Mouse (Mus musculus) liver, postnatal 0 days (tissue): ENCODE measurements at regions not wholly inside any gene's neighbourhood (a gene's known extent, or its start where the extent isn't known, plus 50 kb on each side); places are given as distances from the start of the nearest gene placed in this dataset.

Experiments
- ATAC-seq: fragments of 200-750 bp; cut with Nextera tagmentation; 2 replicates; pipeline ENCODE4 v1.8.0; 2017; ENCODE audit warnings: mild to moderate bottlenecking, moderate library complexity
- DNase-seq: peaks from one replicate; pipeline ENCODE4 v3.0.0-alpha.2; 2016
- H3K27ac ChIP-seq: fragments of 300-500 bp; sonication (generic); 2 replicates; pipeline ENCODE4 v1.5.1; 2014; ENCODE audit warnings: antibody characterized with exemption, moderate library complexity, mild to moderate bottlenecking, low read depth
- H3K27me3 ChIP-seq: fragments of 300-500 bp; sonication (generic); 2 replicates; pipeline ENCODE4 v1.6.1; 2014; ENCODE audit warnings: low read length, control low read depth, mixed read lengths; ENCODE audit not compliant: insufficient read depth
- H3K36me3 ChIP-seq: fragments of 300-500 bp; sonication (generic); replicated peaks from 2 replicates; pipeline ENCODE4 v1.6.1; 2014; ENCODE audit warnings: mild to moderate bottlenecking, control low read depth, low read length, moderate library complexity, mixed read lengths; ENCODE audit not compliant: insufficient read depth
- H3K4me1 ChIP-seq: fragments of 300-500 bp; sonication (generic); 2 replicates; pipeline ENCODE4 v1.6.1; 2014; ENCODE audit warnings: antibody characterized with exemption, mild to moderate bottlenecking, control low read depth; ENCODE audit not compliant: insufficient read depth
- H3K4me2 ChIP-seq: fragments of 300-500 bp; sonication (generic); 2 replicates; pipeline ENCODE4 v1.6.1; 2014; ENCODE audit warnings: low read depth, mild to moderate bottlenecking, low read length, moderate library complexity, mixed read lengths
- H3K4me3 ChIP-seq: fragments of 300-500 bp; sonication (generic); 2 replicates; pipeline ENCODE4 v1.5.1; 2014; ENCODE audit warnings: low read depth, low read length
- H3K9ac ChIP-seq: fragments of 300-500 bp; sonication (generic); replicated peaks from 2 replicates; pipeline ENCODE4 v1.6.1; 2014; ENCODE audit warnings: mild to moderate bottlenecking, moderate library complexity
- H3K9me3 ChIP-seq: fragments of 300-500 bp; sonication (generic); 2 replicates; pipeline ENCODE4 v1.6.1; 2016; ENCODE audit warnings: mild to moderate bottlenecking, control low read depth, low read length, mixed read lengths
- CTCF ChIP-seq: sonication (generic); IDR thresholded peaks from 2 replicates; pipeline ENCODE4 v1.5.1; 2016; ENCODE audit warnings: antibody characterized with exemption, low read depth
- EP300 ChIP-seq: IDR thresholded peaks from 2 replicates; pipeline ENCODE4 v1.6.1; 2016; ENCODE audit warnings: antibody characterized with exemption, low read depth, mild to moderate bottlenecking
- WGBS: fragments of 180-500 bp; shearing (Covaris S2); extraction: QIAGEN DNeasy Blood & Tissue Kit; methylation state at CpG from one replicate; pipeline ENCODE4 v1.1.7; 2014; ENCODE audit not compliant: insufficient replicate concordance; 5-methylcytosine and 5-hydroxymethylcytosine counted together

DNA sequence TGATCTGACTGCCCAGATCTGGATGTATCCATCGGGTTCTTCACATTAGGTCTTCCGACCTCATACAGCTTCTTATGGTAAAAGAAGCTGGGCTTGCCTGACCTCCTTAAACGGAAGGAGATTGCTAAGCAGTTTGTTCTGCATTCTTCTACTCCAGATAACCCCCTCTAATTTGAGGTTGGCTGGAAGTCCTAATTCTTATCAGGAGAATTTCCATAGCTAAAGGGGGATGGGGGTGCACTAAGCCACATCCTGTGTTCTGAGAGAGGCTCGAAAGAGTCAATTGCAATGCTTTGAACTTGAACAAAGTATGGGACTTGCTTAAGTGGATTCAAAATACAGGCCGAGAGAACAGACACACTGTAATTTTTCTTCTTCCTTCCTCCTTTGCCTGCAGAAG lies 421.6 kb upstream of the Zfp462 start:
- ATAC-seq (no peak), DNase-seq (no peak)
- Histone ChIP-seq H3K4me3 (no peak overlapping the region), H3K4me1 (peaks cover 8% of the 10 kb centered on the region; the same call in 1 of the 2 replicates), H3K9me3 (no peaks in the 10 kb centered on the region), H3K4me2 (peak overlapping the region; percentile 45; the same call in 1 of the 2 replicates), H3K27ac (peak overlapping the region; percentile 57; the same call in 1 of the 2 replicates), H3K9ac (no peak overlapping the region), H3K36me3 (no peaks in the 10 kb centered on the region), H3K27me3 (no peaks in the 10 kb centered on the region)
- TF ChIP-seq EP300: 0 out of 2 replicates have a peak, but pooled peaks have one; percentile 13
- TF ChIP-seq CTCF: no peak
- WGBS: 29% methylated on average over 5 of the region's 5 CpGs

DNA sequence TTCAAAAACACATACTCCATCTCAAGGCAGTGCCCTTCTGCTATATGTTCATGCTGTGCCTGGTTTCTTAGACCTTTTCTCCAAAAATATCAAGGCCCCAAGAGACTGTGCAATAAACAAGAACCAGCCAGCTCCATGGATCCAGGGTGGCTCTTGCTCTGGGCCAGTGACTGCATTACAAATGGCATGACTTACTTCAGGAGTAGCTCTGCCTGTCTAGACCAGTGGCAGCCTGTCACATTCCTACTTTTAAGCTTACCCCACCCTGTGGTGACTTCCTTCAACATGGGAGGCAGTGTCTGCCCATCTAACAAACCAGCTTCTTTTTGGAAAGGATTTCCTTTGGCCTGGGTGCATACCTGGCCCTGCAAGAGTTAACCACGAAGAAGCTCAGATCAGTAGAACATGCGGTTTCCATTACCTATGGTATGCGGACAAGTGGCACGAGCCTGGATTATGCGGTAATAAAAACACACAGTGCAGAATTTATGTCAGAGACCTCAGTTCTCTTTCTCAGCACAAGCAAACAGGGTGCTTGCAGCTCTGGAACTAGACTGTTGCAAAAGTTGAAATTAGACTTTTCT lies 418.8 kb upstream of the Zfp462 start:
- DNase-seq: no peak
- Histone ChIP-seq H3K9me3 (no peaks in the 10 kb centered on the region), H3K9ac (no peak overlapping the region), H3K4me2 (no peak overlapping the region), H3K4me1 (peaks cover 8% of the 10 kb centered on the region; the same call in 1 of the 2 replicates), H3K4me3 (no peak overlapping the region), H3K36me3 (no peaks in the 10 kb centered on the region), H3K27ac (no peak overlapping the region), H3K27me3 (no peaks in the 10 kb centered on the region)
- 77% methylated on average over 5 of the region's 5 CpGs for WGBS
- TF ChIP-seq EP300 (no peak), CTCF (no peak)
- no peak for ATAC-seq

DNA sequence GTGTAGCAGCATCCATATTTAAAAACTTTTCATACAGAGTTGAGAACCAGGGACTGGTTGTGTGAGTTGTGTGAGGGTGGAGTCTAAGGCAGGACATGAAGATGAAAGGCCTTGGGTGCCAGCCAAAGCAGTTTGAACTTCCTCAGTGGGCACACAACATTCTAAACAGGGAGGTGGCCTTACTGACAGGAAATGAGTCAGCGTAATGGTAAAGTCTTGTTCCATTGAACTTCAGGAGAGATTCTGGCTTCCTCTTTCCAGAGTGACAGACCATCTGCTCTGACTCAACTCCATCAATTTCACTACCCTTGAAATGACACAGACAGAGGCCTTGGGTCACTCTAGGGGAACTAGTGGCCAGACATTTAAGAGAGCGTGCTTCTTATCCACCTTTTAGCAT lies 417.2 kb upstream of the Zfp462 start:
- no peaks in the 10 kb centered on the region for H3K9me3 ChIP-seq
- ATAC-seq (peak; percentile 80), DNase-seq (peak; percentile 56)
- H3K4me2 ChIP-seq: no peak overlapping the region
- 39% methylated on average over 2 of the region's 2 CpGs for WGBS
- no peaks in the 10 kb centered on the region for H3K36me3 ChIP-seq
- H3K9ac ChIP-seq: no peak overlapping the region
- peak; percentile 59 for TF ChIP-seq EP300
- no peak for TF ChIP-seq CTCF
- H3K27me3 ChIP-seq: no peaks in the 10 kb centered on the region
- H3K4me3 ChIP-seq: no peak overlapping the region
- H3K4me1 ChIP-seq: peaks cover 8% of the 10 kb centered on the region; the same call in 1 of the 2 replicates
- H3K27ac ChIP-seq: 0 out of 2 replicates have a peak overlapping the region, but pooled peaks have one; percentile 29

DNA sequence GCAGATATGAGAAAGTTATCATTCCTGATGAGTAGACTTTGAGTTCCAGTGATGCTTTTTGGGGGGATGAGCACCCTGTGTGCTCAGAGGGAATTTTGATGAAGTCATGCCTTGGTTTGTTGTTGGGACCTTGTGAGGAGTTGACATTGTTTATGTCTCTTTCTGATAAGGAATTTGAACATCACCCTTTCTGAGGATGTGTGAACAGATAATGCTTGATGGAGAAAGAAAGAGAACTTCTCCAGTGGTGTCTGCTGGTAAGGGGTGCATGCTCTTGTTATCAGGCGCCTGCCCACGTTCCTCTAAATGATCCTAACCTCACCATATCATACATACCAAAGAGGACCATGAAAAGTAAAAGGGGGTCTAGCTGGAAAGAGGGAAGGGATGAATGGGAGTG lies 413.1 kb upstream of the Zfp462 start:
- no peak overlapping the region for H3K27ac ChIP-seq
- TF ChIP-seq CTCF (no peak), EP300 (no peak)
- ATAC-seq (no peak), DNase-seq (no peak)
- WGBS: 44% methylated on average over 2 of the region's 2 CpGs
- no peaks in the 10 kb centered on the region for H3K9me3 ChIP-seq
- no peak overlapping the region for H3K4me3 ChIP-seq
- no peak overlapping the region for H3K4me2 ChIP-seq
- no peaks in the 10 kb centered on the region for H3K27me3 ChIP-seq
- H3K36me3 ChIP-seq: no peaks in the 10 kb centered on the region
- H3K4me1 ChIP-seq: no peaks in the 10 kb centered on the region
- no peak overlapping the region for H3K9ac ChIP-seq

DNA sequence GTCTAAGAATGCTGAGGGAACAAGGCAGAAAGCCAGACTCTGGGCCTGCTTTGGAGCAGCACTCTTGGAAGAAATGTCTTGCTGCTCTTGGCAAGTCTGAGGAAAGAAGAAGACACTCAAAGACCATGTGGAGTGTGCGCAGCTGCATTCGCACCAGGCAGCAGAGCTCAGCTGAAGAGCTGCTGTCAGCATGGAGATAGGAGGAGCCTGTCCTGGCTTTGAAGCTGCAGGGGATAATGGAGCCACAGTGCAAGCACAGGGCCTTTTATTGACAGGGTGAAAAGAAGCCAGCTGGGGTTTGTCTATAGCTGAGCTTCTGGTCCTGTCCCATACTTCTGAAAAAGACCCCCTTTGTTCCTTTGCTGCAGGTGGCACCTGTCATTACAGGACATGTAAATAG lies 411.0 kb upstream of the Zfp462 start:
- no peak for ATAC-seq

DNA sequence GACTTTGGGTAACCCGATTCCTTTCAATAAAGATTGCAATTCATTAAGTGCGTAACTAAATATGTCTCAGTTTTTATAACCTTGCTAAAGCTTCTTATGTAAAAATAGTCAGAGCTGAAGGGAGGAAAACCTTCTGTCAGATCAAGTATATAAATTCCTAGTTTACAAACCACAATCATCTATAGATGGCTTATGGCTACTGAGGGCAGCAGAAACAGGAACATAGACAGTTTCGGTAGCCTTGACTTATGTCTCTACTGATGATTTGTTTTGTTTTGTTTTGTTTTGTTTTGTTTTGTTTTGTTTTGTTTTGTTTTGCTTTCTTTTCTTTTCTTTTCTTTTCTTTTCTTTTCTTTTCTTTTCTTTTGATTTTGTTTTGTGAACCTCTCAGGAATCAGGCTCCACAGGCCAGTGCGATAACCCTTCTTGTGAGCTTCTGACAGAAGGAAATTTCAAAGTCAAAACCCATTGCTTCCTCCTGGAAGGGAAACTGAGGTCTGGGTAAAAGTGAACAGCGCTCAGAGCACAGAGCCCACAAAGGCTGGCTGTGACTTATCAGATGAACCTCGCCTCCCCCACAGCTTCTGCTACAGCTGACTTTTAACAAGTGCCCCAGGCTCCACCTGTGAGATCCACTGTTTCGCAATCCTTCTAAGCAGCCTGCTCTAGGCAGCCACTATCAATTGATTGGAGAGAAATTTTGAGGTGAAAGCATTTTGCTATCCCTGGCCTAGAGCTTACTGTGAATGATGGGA lies 391.8 kb upstream of the Zfp462 start:
- Histone ChIP-seq H3K36me3 (no peaks in the 10 kb centered on the region), H3K4me3 (no peak overlapping the region), H3K4me2 (no peak overlapping the region), H3K4me1 (no peaks in the 10 kb centered on the region), H3K9ac (no peak overlapping the region), H3K27me3 (no peaks in the 10 kb centered on the region), H3K9me3 (no peaks in the 10 kb centered on the region), H3K27ac (no peak overlapping the region)
- ATAC-seq (no peak), DNase-seq (no peak)
- 48% methylated on average over 7 of the region's 7 CpGs for WGBS
- TF ChIP-seq EP300 (no peak), CTCF (no peak)

More for the DNA sequence above, 411.0 kb upstream of the Zfp462 start:
- H3K27ac ChIP-seq: no peak overlapping the region
- no peaks in the 10 kb centered on the region for H3K4me1 ChIP-seq
- TF ChIP-seq CTCF (no peak), EP300 (no peak)
- H3K9me3 ChIP-seq: no peaks in the 10 kb centered on the region
- H3K4me3 ChIP-seq: no peak overlapping the region
- H3K36me3 ChIP-seq: no peaks in the 10 kb centered on the region
- DNase-seq: no peak
- 51% methylated on average over 2 of the region's 2 CpGs for WGBS
- H3K4me2 ChIP-seq: no peak overlapping the region
- no peaks in the 10 kb centered on the region for H3K27me3 ChIP-seq
- H3K9ac ChIP-seq: no peak overlapping the region
